Mouse (Mus musculus) heart, embryonic 11.5 days (tissue): ENCODE results near the gene Cckbr. TPM values are rescaled to one million over a fixed set of nuclear protein-coding genes. Genes with fewer than 3 reads are reported as not detected.

Experiments used
- ATAC-seq: fragments of 200-750 bp; cut with Nextera tagmentation; replicated peaks from 2 replicates; pipeline ENCODE4 v1.8.0; 2017; ENCODE audit warnings: moderate library complexity; ENCODE audit not compliant: insufficient number of reproducible peaks, low FRiP score, low TSS enrichment
- H3K27ac ChIP-seq: fragments of 300-500 bp; sonication (generic); 2 replicates; pipeline ENCODE4 v1.5.1; 2014; ENCODE audit warnings: mild to moderate bottlenecking, low read depth, low read length
- H3K27me3 ChIP-seq: fragments of 300-500 bp; sonication (generic); 2 replicates; pipeline ENCODE4 v1.6.1; 2014; ENCODE audit warnings: mild to moderate bottlenecking, low read length, mixed read lengths; ENCODE audit not compliant: control insufficient read depth, insufficient read depth
- H3K36me3 ChIP-seq: fragments of 300-500 bp; sonication (generic); 2 replicates; pipeline ENCODE4 v1.6.1; 2014; ENCODE audit warnings: mild to moderate bottlenecking, low read length, moderate library complexity, mixed read lengths; ENCODE audit not compliant: control insufficient read depth, insufficient read depth
- H3K4me1 ChIP-seq: fragments of 300-500 bp; sonication (generic); 2 replicates; pipeline ENCODE4 v1.6.1; 2014; ENCODE audit warnings: low read length; ENCODE audit not compliant: control insufficient read depth, insufficient read depth
- H3K4me2 ChIP-seq: fragments of 300-500 bp; sonication (generic); 2 replicates; pipeline ENCODE4 v1.6.1; 2014; ENCODE audit warnings: mild to moderate bottlenecking, moderate library complexity
- H3K4me3 ChIP-seq: fragments of 300-500 bp; sonication (generic); 2 replicates; pipeline ENCODE4 v1.5.1; 2014; ENCODE audit warnings: low read depth, low read length
- H3K9ac ChIP-seq: fragments of 300-500 bp; sonication (generic); 2 replicates; pipeline ENCODE4 v1.6.1; 2014; ENCODE audit warnings: mild to moderate bottlenecking, low read depth, low read length, moderate library complexity
- H3K9me3 ChIP-seq: fragments of 300-500 bp; sonication (generic); replicated peaks from 2 replicates; pipeline ENCODE4 v1.6.1; 2016; ENCODE audit warnings: low read length; ENCODE audit not compliant: control insufficient read depth
- WGBS: fragments of 180-500 bp; shearing (Covaris S2); extraction: QIAGEN DNeasy Blood & Tissue Kit; methylation state at CpG from one replicate; pipeline ENCODE4 v1.1.7; 2014; ENCODE audit not compliant: insufficient replicate concordance; 5-methylcytosine and 5-hydroxymethylcytosine counted together
- polyA plus RNA-seq: library from polyadenylated mRNA; unstranded; fragments of >200 nt; fragmentation: Nextera tagmentation; extraction: Ambion mirVana; gene quantifications from 2 replicates; pipeline ENCODE4 v1.2.1, GENCODE M21; 2014

The Cckbr gene
- polyA plus RNA-seq, 1 experiment from 2014 or later, result 0.16 TPM

DNA sequence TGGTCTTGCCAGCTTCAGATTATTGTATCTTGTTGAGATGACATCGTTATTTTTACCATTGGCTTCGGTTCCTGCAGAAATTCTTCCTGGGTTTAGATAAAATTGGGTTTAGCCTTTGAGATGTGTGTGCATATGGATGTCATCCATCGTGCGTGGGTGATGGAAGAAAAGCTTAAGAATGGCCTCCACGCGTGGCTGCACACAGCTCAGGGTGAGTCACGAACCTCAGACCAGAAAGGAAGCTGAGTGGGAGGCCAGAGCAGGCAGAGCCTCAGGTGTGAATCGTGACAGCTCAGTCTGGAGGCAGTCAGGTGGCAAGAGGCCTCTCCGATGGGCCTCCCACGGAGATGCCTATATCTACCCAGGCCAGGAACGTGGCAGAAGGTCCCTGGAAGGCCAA lies 93.8 kb downstream of the Cckbr start:
- H3K27ac ChIP-seq, result no peak overlapping the region
- no peaks in the 10 kb centered on the region for H3K36me3 ChIP-seq
- H3K9ac ChIP-seq, result no peak overlapping the region
- no peaks in the 10 kb centered on the region for H3K4me1 ChIP-seq
- H3K27me3 ChIP-seq, result no peaks in the 10 kb centered on the region
- ATAC-seq, result no peak
- no peak overlapping the region for H3K4me2 ChIP-seq
- WGBS, result 70% methylated on average over 11 of the region's 11 CpGs
- no peaks in the 10 kb centered on the region for H3K9me3 ChIP-seq
- no peak overlapping the region for H3K4me3 ChIP-seq

DNA sequence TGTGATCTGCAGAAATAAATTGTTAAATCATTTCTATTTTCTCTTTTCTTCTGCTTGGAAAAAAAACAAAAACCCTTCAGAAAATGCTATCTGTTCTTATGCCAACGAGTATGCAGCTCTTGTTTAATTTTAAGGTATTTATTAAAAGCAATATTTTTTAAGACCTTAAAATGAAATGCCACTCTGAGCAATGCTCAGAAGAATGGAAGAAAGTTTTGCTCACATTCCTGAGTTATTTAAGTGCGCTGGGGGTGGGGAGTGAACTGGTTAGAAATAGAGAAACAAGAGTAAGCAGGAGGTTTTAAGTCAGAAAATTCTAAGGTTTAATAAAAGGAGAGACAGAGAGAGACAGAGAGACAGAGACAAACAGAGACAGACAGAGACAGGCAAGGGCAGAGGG lies 94.2 kb downstream of the Cckbr start:
- WGBS, result 66% methylated on average over 2 of the region's 2 CpGs
- no peak for ATAC-seq
- Histone ChIP-seq H3K9ac (no peak overlapping the region), H3K27ac (no peak overlapping the region), H3K36me3 (no peaks in the 10 kb centered on the region), H3K27me3 (no peaks in the 10 kb centered on the region), H3K4me1 (no peaks in the 10 kb centered on the region), H3K4me3 (no peak overlapping the region), H3K4me2 (no peak overlapping the region), H3K9me3 (no peaks in the 10 kb centered on the region)

DNA sequence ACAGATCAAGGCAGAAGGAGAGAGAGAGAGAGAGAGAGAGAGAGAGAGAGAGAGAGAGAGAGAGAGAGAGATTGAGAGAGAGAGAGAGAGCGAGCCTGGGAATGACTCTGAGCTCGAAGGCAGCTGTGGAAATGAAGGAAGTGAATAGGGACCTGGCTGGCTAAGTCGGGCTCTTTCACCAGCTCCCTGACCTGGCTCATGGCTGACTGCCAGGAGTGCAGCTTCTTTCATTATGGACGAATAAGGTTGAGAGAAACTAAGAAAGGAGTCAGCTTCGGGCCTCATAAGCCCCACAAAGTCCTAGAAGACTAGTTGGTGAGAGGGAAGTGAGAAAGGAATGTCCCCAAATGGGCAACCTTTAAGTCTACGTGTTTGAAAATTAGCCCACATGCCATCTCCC lies 94.7 kb downstream of the Cckbr start:
- 27% methylated on average over 6 of the region's 6 CpGs for WGBS
- no peak for ATAC-seq
- no peaks in the 10 kb centered on the region for H3K4me1 ChIP-seq

More for the DNA sequence above, 94.7 kb downstream of the Cckbr start:
- H3K9me3 ChIP-seq, result no peaks in the 10 kb centered on the region
- no peaks in the 10 kb centered on the region for H3K36me3 ChIP-seq
- H3K27ac ChIP-seq, result no peak overlapping the region
- no peak overlapping the region for H3K4me3 ChIP-seq
- H3K27me3 ChIP-seq, result no peaks in the 10 kb centered on the region
- H3K9ac ChIP-seq, result no peak overlapping the region
- no peak overlapping the region for H3K4me2 ChIP-seq

Other genes with a start within 250 kb of the Cckbr start
- gene Olfr685, start 239.7 kb upstream of the Cckbr start, polyA plus RNA-seq, result not detected in 2 replicates
- not detected in 2 replicates for gene Olfr686, start 218.2 kb upstream of the Cckbr start, polyA plus RNA-seq
- not detected in 2 replicates for gene Olfr688, start 137.6 kb upstream of the Cckbr start, polyA plus RNA-seq
- not detected in 2 replicates for gene Olfr689, start 114.6 kb upstream of the Cckbr start, polyA plus RNA-seq
- not detected in 2 replicates for gene Olfr690, start 91.6 kb upstream of the Cckbr start, polyA plus RNA-seq
- not detected in 2 replicates for gene Olfr691, start 83.5 kb upstream of the Cckbr start, polyA plus RNA-seq
- gene Olfr692, start 57.5 kb upstream of the Cckbr start, polyA plus RNA-seq, result not detected in 2 replicates
- gene Gm5901, start 50.7 kb upstream of the Cckbr start, polyA plus RNA-seq, result not detected in 2 replicates
- 29.7 and 30.6 TPM in 2 replicates for gene Fam160a2, start 25.7 kb upstream of the Cckbr start, polyA plus RNA-seq
- not detected in 2 replicates for gene Cnga4, start 21.2 kb upstream of the Cckbr start, polyA plus RNA-seq
- 71.2 and 74.7 TPM in 2 replicates for gene Cavin3, start 56.6 kb downstream of the Cckbr start, polyA plus RNA-seq
- gene Smpd1, start 128.6 kb downstream of the Cckbr start, polyA plus RNA-seq, result 53.8 and 62.2 TPM in 2 replicates
- 43.5 and 49.7 TPM in 2 replicates for gene Apbb1, start 155.9 kb downstream of the Cckbr start, polyA plus RNA-seq
- gene Hpx, start 174.4 kb downstream of the Cckbr start, polyA plus RNA-seq, result 0.76 and 1.4 TPM in 2 replicates
- gene Trim3, start 207.8 kb downstream of the Cckbr start, polyA plus RNA-seq, result 20.2 and 23.7 TPM in 2 replicates
- gene Timm10b, start 214.3 kb downstream of the Cckbr start, polyA plus RNA-seq, result 151 and 160 TPM in 2 replicates
- gene Arfip2, start 214.7 kb downstream of the Cckbr start, polyA plus RNA-seq, result 48.5 and 57.3 TPM in 2 replicates
- gene Gm45799, start 214.8 kb downstream of the Cckbr start, polyA plus RNA-seq, result 30.2 and 39.0 TPM in 2 replicates
- gene Dnhd1, start 225.1 kb downstream of the Cckbr start, polyA plus RNA-seq, result 0.87 and 1.1 TPM in 2 replicates